Mouse (Mus musculus) kidney, postnatal 0 days (tissue): ENCODE measurements around the gene Tha1. TPM values are rescaled to one million over a fixed set of nuclear protein-coding genes. Genes with fewer than 3 reads are reported as not detected.

Experiments used
- ATAC-seq: fragments of 200-750 bp; cut with Nextera tagmentation; replicated peaks from 2 replicates; pipeline ENCODE4 v1.8.0; 2017; ENCODE audit warnings: low read depth, moderate number of reproducible peaks, moderate TSS enrichment, moderate library complexity; ENCODE audit not compliant: low FRiP score
- DNase-seq: peaks from one replicate; pipeline ENCODE4 v3.0.0-alpha.2; 2016; ENCODE audit warnings: low spot score
- H3K27ac ChIP-seq: fragments of 300-500 bp; sonication (generic); 2 replicates; pipeline ENCODE4 v1.5.1; 2014; ENCODE audit warnings: mild to moderate bottlenecking
- H3K27me3 ChIP-seq: fragments of 300-500 bp; sonication (generic); 2 replicates; pipeline ENCODE4 v1.6.1; 2014; ENCODE audit warnings: low read length, mixed read lengths; ENCODE audit not compliant: insufficient read depth
- H3K36me3 ChIP-seq: fragments of 300-500 bp; sonication (generic); 2 replicates; pipeline ENCODE4 v1.6.1; 2014; ENCODE audit warnings: low read length, mixed read lengths; ENCODE audit not compliant: insufficient read depth
- H3K4me1 ChIP-seq: fragments of 300-500 bp; sonication (generic); replicated peaks from 2 replicates; pipeline ENCODE4 v1.6.1; 2014; ENCODE audit warnings: antibody characterized with exemption, low read length, mixed read lengths; ENCODE audit not compliant: insufficient read depth
- H3K4me2 ChIP-seq: fragments of 300-500 bp; sonication (generic); 2 replicates; pipeline ENCODE4 v1.6.1; 2014; ENCODE audit warnings: mild to moderate bottlenecking, low read length, moderate library complexity, mixed read lengths
- H3K4me3 ChIP-seq: fragments of 300-500 bp; sonication (generic); replicated peaks from 2 replicates; pipeline ENCODE4 v1.5.1; 2014; ENCODE audit warnings: low read depth, low read length
- H3K9ac ChIP-seq: fragments of 300-500 bp; sonication (generic); 2 replicates; pipeline ENCODE4 v1.6.1; 2014; ENCODE audit warnings: low read depth, low read length
- H3K9me3 ChIP-seq: fragments of 300-500 bp; sonication (generic); replicated peaks from 2 replicates; pipeline ENCODE4 v1.6.1; 2016; ENCODE audit warnings: low read length, inconsistent platforms, mixed read lengths
- CTCF ChIP-seq: IDR thresholded peaks from 2 replicates; pipeline ENCODE4 v1.5.1; 2016; ENCODE audit warnings: antibody characterized with exemption, low read depth, mild to moderate bottlenecking, moderate library complexity
- whole genome bisulfite sequencing: fragments of 180-500 bp; shearing (Covaris S2); extraction: QIAGEN DNeasy Blood & Tissue Kit; methylation state at CpG from one replicate; pipeline ENCODE4 v1.1.7; 2014; 5-methylcytosine and 5-hydroxymethylcytosine counted together
- polyA plus RNA-seq: library from polyadenylated mRNA; unstranded; fragments of >200 nt; fragmentation: Nextera tagmentation; extraction: Ambion mirVana; gene quantifications from 2 replicates; pipeline ENCODE4 v1.2.1, GENCODE M21; 2015

The Tha1 gene
- polyA plus RNA-seq, 1 experiment from 2014 or later, result 6.4 TPM

DNA sequence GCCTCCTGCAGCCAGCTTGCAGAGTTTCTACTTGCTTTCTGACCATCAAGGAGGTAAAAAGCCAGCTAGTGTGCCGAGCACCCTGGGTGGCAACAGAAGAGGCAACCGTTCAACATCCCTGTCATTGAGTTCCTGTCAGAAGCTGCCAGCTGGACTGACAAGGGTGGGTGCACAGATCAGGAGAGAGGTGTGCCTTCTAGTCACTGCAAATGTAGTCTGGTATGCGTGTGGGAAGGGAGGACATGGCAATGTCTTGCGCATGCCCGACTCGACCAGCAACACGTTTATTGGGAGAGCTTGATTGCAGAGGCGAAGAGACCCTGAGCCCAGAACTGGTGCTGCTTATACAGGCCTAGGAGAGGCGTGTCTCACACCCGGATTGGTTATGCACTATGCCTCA is 15.8 kb downstream of the Tha1 start:
- Histone ChIP-seq H3K4me2 (no peak overlapping the region), H3K27me3 (no peaks in the 10 kb centered on the region), H3K4me3 (no peak overlapping the region), H3K36me3 (peaks cover 13% of the 10 kb centered on the region; the same call in 1 of the 2 replicates), H3K4me1 (no peaks in the 10 kb centered on the region), H3K27ac (no peak overlapping the region), H3K9ac (no peak overlapping the region), H3K9me3 (no peaks in the 10 kb centered on the region)
- no peak for TF ChIP-seq CTCF
- ATAC-seq (no peak), DNase-seq (no peak)
- 91% methylated on average over 10 of the region's 10 CpGs for WGBS

DNA sequence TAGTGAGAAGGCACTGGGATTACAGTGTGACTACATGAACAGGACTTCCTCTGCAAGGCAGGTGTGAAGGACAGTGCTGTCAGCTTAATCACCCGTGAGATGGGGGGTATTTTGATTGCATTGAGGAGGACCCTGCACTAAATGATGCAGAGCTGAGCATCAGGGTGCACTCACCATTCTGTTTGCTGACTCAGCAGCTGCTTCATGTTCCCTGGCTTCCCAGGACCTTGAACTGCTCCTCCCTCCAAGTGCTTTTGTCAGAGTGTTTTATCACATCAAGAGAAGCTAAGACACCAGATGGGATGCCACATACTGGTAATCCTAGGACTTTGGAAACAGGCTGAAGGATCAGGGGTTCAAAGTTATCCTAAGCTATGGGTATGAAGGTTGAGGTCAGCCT is 17.3 kb downstream of the Tha1 start:
- TF ChIP-seq CTCF, result no peak
- Histone ChIP-seq H3K36me3 (peaks cover 13% of the 10 kb centered on the region; the same call in 1 of the 2 replicates), H3K9ac (no peak overlapping the region), H3K4me2 (no peak overlapping the region), H3K4me3 (no peak overlapping the region), H3K27me3 (no peaks in the 10 kb centered on the region), H3K27ac (no peak overlapping the region), H3K4me1 (no peaks in the 10 kb centered on the region), H3K9me3 (no peaks in the 10 kb centered on the region)
- WGBS, result 50% methylated on average over 1 of the region's 1 CpGs
- no peak for DNase-seq
- no peak for ATAC-seq

DNA sequence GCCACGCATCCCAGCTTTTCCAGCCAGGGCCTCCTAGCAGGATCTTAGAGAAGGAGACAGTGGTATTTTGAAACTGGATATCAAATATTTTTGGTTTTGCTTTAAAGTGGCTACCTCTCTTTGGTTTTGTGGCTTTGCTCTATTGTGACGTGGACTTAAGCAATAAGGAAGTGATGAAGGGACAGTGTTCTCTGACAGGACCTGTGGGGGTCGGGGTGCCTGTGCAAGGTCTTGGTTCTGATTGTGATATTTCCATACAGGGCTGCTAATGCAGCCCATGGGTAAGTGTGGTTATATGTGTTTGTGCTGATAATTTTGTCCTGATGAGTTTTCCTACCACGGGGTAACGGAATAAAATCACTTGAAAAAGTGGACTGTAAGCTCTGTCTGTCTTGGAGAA is 17.9 kb downstream of the Tha1 start:
- Histone ChIP-seq H3K27me3 (no peaks in the 10 kb centered on the region), H3K9ac (no peak overlapping the region), H3K4me1 (peaks cover 2% of the 10 kb centered on the region; the same call in 1 of the 2 replicates), H3K27ac (no peak overlapping the region), H3K4me2 (no peak overlapping the region), H3K9me3 (no peaks in the 10 kb centered on the region), H3K36me3 (peaks cover 13% of the 10 kb centered on the region; the same call in 1 of the 2 replicates), H3K4me3 (no peak overlapping the region)
- DNase-seq (no peak), ATAC-seq (no peak)
- WGBS, result 80% methylated on average over 5 of the region's 5 CpGs
- TF ChIP-seq CTCF, result no peak

DNA sequence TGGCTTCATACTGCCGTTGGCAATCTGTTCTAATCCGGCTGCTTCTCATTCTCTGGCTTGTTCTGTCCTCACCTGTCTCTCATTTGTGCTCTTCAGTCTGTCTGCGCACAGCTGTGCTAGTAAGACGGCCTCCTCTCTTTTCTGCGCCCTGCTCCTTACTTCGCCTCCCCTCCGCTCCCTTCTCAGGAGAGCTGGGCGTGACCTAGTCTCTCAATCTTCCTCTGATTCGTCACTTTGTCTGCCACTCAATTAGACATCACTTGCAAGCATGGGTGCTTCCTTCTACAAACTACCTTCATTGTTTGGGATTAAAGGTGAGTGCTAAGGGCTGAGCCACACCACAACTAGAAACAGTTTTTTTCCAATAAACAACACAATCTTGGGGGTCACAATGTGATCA is 19.0 kb downstream of the Tha1 start:
- TF ChIP-seq CTCF, result no peak
- DNase-seq (no peak), ATAC-seq (no peak)
- Histone ChIP-seq H3K9me3 (no peaks in the 10 kb centered on the region), H3K36me3 (peaks cover 13% of the 10 kb centered on the region; the same call in 1 of the 2 replicates), H3K27ac (no peak overlapping the region), H3K4me1 (peaks cover 7% of the 10 kb centered on the region; the same call in 1 of the 2 replicates), H3K4me3 (no peak overlapping the region), H3K9ac (no peak overlapping the region), H3K4me2 (no peak overlapping the region), H3K27me3 (no peaks in the 10 kb centered on the region)
- WGBS, result 95% methylated on average over 9 of the region's 9 CpGs

DNA sequence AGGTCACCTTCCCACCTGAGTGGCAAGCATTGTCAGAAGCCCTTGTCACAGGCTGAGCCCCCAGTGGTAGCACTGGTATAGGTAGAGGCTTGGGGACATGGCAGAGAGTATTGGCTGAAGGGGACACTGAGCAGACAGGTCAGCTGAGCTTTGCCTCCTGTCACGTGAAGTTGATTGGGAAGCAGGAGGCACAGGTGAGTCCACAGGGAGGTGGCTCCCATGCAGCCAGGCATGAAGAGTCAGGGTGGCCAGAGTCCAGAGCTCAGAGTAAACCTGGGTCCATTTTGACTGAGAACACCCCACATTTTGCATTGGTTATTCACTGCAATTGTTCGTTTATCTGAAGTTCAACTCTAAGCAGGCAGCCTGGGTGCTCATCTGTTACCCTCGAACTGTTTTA is 20.4 kb downstream of the Tha1 start:
- Histone ChIP-seq H3K4me2 (no peak overlapping the region), H3K4me1 (peaks cover 7% of the 10 kb centered on the region; the same call in 1 of the 2 replicates), H3K36me3 (peaks cover 13% of the 10 kb centered on the region; the same call in 1 of the 2 replicates), H3K4me3 (no peak overlapping the region), H3K9me3 (no peaks in the 10 kb centered on the region), H3K9ac (no peak overlapping the region), H3K27ac (no peak overlapping the region), H3K27me3 (no peaks in the 10 kb centered on the region)
- TF ChIP-seq CTCF, result no peak
- 74% methylated on average over 3 of the region's 3 CpGs for WGBS
- no peak for DNase-seq
- ATAC-seq, result no peak

DNA sequence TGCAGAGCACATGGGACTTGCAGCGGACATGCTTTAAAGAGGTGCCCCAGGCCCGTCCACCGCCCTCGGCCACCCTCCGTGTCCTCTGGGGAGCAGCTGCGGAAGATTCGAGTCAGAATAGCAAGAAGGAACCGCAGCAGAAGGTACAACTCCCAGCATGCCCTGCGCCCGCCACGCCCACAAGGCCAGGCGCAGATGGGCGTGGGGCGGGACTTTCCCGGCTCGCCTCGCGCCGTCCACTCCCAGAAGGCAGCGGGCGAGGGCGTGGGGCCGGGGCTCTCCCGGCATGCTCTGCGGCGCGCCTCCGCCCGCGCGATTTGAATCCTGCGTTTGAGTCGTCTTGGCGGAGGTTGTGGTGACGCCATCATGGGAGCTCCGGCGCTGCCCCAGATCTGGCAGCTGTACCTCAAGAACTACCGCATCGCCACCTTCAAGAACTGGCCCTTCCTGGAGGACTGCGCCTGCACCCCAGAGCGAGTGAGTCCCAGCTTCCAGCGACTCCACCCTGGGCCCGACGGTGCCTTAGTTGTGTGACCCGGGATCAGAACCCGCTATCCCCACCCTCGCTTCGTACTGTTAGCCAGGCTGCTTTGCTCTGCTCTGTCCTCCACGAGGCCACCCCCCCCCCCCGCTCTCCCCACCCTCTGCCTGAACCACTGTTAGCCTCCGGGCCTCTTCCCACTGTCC is 24.2 kb downstream of the Tha1 start, which contains the start of gene Birc5:
Birc5 (plus strand) TSS at position 267 of the 687 bp plus-strand sequence.
- peak within 1 kb of the TSS; percentile 49 for H3K4me3 ChIP-seq
- peak; percentile 98 for DNase-seq
- no peaks in the 10 kb centered on the region for H3K9me3 ChIP-seq
- peak within 1 kb of the TSS; percentile 94 for H3K27ac ChIP-seq
- 0 out of 2 replicates have a peak, but pooled peaks cover 3% of the 10 kb centered on the region for H3K36me3 ChIP-seq
- no peak for TF ChIP-seq CTCF
- peak; percentile 90 for ATAC-seq
- WGBS, result under 1% methylated on average over 51 of the region's 51 CpGs
- peak within 1 kb of the TSS; percentile 70 for H3K9ac ChIP-seq
- H3K27me3 ChIP-seq, result no peaks in the 10 kb centered on the region
- peaks cover 7% of the 10 kb centered on the region; the same call in 1 of the 2 replicates for H3K4me1 ChIP-seq
- peak within 1 kb of the TSS; percentile 78 for H3K4me2 ChIP-seq
